Mouse (Mus musculus) megakaryocyte, embryonic 14.5 days (primary cell): ENCODE results near the gene Dgat2.

Experiments used
- FLI1 ChIP-seq: IDR thresholded peaks from 2 replicates; pipeline ENCODE4 v1.6.1; 2012; ENCODE audit warnings: low read length, inconsistent platforms, mixed read lengths
- GATA1 ChIP-seq: IDR thresholded peaks from 3 replicates; pipeline ENCODE4 v1.6.1; 2012; ENCODE audit warnings: mixed read lengths, low read length, inconsistent platforms, borderline replicate concordance

- TF ChIP-seq GATA1, result no peak
- no peak for TF ChIP-seq FLI1
These were observed 5.1 kb downstream of the Dgat2 start for GRCm38 (mm10) chr7:99177386-99177785.
